Mouse (Mus musculus) heart, embryonic 10.5 days (tissue): Measurements from ENCODE around the gene Armt1. TPM values are rescaled to one million over a fixed set of nuclear protein-coding genes. Genes with fewer than 3 reads are reported as not detected.

ENCODE experiments used
- DNase-seq: peaks from one replicate; pipeline ENCODE4 v3.0.0-alpha.2; 2017; ENCODE audit warnings: low spot score
- H3K27ac ChIP-seq: fragments of 300-500 bp; sonication (generic); 2 replicates; pipeline ENCODE4 v1.5.1; 2016; ENCODE audit warnings: mild to moderate bottlenecking
- H3K27me3 ChIP-seq: fragments of 300-500 bp; sonication (generic); 2 replicates; pipeline ENCODE4 v1.6.1; 2016; ENCODE audit warnings: mild to moderate bottlenecking; ENCODE audit not compliant: poor library complexity, insufficient read depth, severe bottlenecking
- H3K36me3 ChIP-seq: fragments of 300-500 bp; sonication (generic); 2 replicates; pipeline ENCODE4 v1.6.1; 2016; ENCODE audit warnings: mild to moderate bottlenecking, moderate library complexity
- H3K4me1 ChIP-seq: fragments of 300-500 bp; sonication (generic); 2 replicates; pipeline ENCODE4 v1.6.1; 2016; ENCODE audit warnings: mild to moderate bottlenecking
- H3K4me3 ChIP-seq: fragments of 300-500 bp; sonication (generic); 2 replicates; pipeline ENCODE4 v1.5.1; 2016; ENCODE audit warnings: mild to moderate bottlenecking, moderate library complexity
- H3K9me3 ChIP-seq: fragments of 300-500 bp; sonication (generic); 2 replicates; pipeline ENCODE4 v1.6.1; 2016; ENCODE audit warnings: mild to moderate bottlenecking, moderate library complexity
- WGBS: fragments of 180-500 bp; shearing (Covaris S2); methylation state at CpG from one replicate; pipeline ENCODE4 v1.1.7; 2016; 5-methylcytosine and 5-hydroxymethylcytosine counted together
- polyA plus RNA-seq: library from polyadenylated mRNA; unstranded; fragments of >200 nt; fragmentation: Nextera tagmentation; extraction: Ambion mirVana; gene quantifications from 2 replicates; pipeline ENCODE4 v1.2.1, GENCODE M21; 2016

Gene Armt1
- polyA plus RNA-seq, 1 experiment from 2014 or later, result 20.4 TPM

DNA sequence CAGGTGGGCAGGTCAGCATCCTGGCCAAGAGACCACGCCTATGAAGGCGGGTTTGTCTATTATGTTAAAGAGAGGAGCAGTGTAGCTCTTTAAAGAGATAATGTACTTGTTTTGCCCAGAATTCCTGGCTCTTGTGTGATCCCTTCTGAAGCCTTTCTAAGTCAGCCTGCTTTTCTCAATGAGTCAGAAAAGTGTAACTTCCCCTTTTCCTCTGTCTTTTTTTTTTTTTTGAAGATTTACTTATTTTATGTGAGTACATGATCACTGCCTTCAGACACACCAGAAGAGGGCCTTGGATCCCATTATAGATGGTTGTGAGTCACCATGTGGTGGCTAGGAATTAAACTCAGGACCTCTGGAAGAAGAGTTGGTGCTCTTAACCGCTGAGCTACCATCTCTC lies 37.1 kb downstream of the Armt1 start:
- Histone ChIP-seq H3K4me3 (no peak overlapping the region), H3K36me3 (no peaks in the 10 kb centered on the region), H3K27me3 (no peaks in the 10 kb centered on the region), H3K4me1 (peaks cover 6% of the 10 kb centered on the region), H3K9me3 (no peaks in the 10 kb centered on the region), H3K27ac (no peak overlapping the region)
- WGBS, result 75% methylated on average over 3 of the region's 3 CpGs
- DNase-seq, result no peak

DNA sequence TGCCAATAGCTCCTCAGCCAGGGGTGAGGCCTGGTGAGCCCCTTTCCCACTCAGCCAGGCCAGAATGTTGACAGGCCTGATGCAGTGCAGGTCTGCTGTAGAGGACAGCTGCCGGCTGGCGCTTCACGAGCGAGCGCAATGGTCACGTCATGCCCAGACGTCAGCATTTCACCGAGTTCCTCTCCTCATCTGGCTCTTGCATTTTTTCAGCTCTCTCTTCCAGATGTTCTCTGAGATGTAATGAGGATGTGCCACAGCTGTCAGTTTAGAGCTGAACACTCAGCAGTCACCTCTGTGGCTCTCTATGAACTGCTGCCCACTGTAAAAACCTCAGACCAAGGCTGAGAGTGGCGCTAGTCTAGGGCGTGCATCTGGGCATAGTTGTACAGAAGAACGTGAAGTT lies 41.3 kb downstream of the Armt1 start:
- Histone ChIP-seq H3K4me3 (peak overlapping the region; percentile 18; the same call in 1 of the 2 replicates), H3K27ac (no peak overlapping the region), H3K27me3 (no peaks in the 10 kb centered on the region), H3K4me1 (peaks cover 6% of the 10 kb centered on the region), H3K9me3 (no peaks in the 10 kb centered on the region), H3K36me3 (no peaks in the 10 kb centered on the region)
- 49% methylated on average over 11 of the region's 11 CpGs for WGBS
- DNase-seq, result peak; percentile 86

DNA sequence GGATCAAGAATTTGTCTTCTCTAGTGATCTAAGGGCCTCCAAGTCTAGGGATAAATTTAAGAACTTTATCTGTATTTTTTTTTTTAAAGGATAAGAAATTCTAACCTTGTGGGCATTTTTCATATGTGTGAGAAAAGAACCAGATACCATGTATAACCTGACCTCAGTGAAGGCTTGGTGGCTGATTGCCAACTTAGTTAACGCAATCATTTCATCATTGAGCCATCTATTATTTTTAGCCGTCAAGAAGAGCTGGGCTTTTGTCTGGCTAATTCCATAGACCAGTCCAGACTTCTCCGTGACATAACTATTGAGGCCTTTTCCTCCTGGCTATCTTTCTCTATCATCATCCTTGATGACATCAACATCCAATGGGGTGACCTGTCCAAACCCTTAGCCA lies 43.2 kb downstream of the Armt1 start:
- no peaks in the 10 kb centered on the region for H3K36me3 ChIP-seq
- no peak for DNase-seq
- H3K4me3 ChIP-seq, result no peak overlapping the region
- no peaks in the 10 kb centered on the region for H3K27me3 ChIP-seq
- H3K9me3 ChIP-seq, result no peaks in the 10 kb centered on the region
- 95% methylated on average over 3 of the region's 3 CpGs for WGBS
- peaks cover 6% of the 10 kb centered on the region for H3K4me1 ChIP-seq
- H3K27ac ChIP-seq, result no peak overlapping the region

DNA sequence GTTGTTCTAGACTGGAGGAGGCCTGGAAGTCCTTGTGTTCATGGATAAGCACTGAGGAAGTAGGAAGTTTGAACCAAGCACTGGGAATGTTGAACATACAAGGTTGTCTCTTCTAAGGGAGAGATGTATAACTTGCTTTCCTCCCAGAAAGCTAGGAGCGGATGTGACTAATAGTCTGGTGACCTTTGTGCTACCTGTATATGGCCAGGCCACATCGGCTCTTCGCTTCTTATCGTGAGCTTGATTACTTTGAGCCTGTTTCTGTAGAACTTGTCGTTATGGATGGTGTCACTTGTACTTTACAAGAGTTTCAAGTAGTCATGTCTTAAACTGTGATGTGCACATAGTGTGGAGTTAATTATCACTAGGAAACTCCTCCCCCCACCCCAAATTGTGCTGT lies 44.3 kb downstream of the Armt1 start:
- DNase-seq, result no peak

DNA sequence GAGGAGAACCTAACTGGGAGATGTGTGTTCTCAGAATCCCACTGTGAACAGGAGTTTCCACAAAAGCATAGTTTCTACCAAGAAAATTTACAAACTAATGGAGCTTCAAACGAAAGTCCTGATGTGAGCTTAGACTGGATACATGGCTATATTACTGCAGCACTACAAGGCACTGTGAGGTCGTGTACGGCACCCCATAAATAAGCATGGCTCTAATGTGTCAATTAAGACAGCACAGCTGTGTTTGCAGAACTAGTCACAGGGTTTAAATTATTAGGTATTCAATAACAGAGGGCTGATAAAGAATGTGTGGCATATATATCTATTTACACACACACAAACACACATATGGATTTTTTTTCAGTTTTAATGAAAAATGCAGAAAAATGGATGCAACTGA lies 48.7 kb downstream of the Armt1 start:
- peaks cover 5% of the 10 kb centered on the region for H3K4me1 ChIP-seq
- WGBS, result 88% methylated on average over 3 of the region's 3 CpGs
- no peaks in the 10 kb centered on the region for H3K36me3 ChIP-seq
- H3K9me3 ChIP-seq, result no peaks in the 10 kb centered on the region
- H3K27ac ChIP-seq, result no peak overlapping the region
- DNase-seq, result no peak
- no peak overlapping the region for H3K4me3 ChIP-seq
- no peaks in the 10 kb centered on the region for H3K27me3 ChIP-seq

More for the DNA sequence above, 44.3 kb downstream of the Armt1 start:
- Histone ChIP-seq H3K4me1 (peaks cover 6% of the 10 kb centered on the region), H3K4me3 (no peak overlapping the region), H3K27ac (no peak overlapping the region), H3K9me3 (no peaks in the 10 kb centered on the region), H3K27me3 (no peaks in the 10 kb centered on the region), H3K36me3 (no peaks in the 10 kb centered on the region)
- 82% methylated on average over 5 of the region's 5 CpGs for WGBS

DNA sequence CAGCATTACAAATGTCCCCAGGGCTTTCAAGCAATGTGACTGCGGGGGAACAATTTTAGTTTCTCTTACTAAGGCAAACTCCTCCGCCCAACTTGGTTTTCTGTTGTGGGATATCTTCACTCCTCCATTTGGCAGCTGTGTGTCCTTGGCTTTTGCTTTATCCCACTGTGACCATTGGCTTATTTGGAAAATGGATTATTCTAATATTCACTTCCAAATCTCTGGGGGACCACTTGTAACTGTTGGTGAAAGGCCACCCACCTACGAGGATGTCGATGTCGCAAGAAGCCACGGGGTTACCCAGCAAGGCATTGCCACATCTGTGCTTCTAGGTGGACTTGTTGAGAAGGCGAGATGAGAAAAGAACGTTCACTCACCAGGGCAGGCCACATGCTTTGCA lies 49.4 kb downstream of the Armt1 start:
- no peaks in the 10 kb centered on the region for H3K27me3 ChIP-seq
- H3K4me1 ChIP-seq, result peaks cover 5% of the 10 kb centered on the region
- H3K36me3 ChIP-seq, result no peaks in the 10 kb centered on the region
- no peak overlapping the region for H3K27ac ChIP-seq
- no peaks in the 10 kb centered on the region for H3K9me3 ChIP-seq
- DNase-seq, result no peak
- no peak overlapping the region for H3K4me3 ChIP-seq
- 78% methylated on average over 8 of the region's 8 CpGs for WGBS

- Histone ChIP-seq H3K4me3 (no peak within 1 kb of the TSS), H3K4me1 (peaks cover 5% of the 10 kb centered on the region), H3K9me3 (no peaks in the 10 kb centered on the region), H3K27ac (no peak within 1 kb of the TSS), H3K36me3 (no peaks in the 10 kb centered on the region), H3K27me3 (no peaks in the 10 kb centered on the region)
- 39% methylated on average over 11 of the region's 11 CpGs for WGBS
- no peak for DNase-seq
Measured at GRCm38 (mm10) chr10:4482355-4482754, 50.1 kb downstream of the Armt1 start, which contains the start of gene Ccdc170. Gene Ccdc170, plus strand, starts transcription at chr10:4482502.

- DNase-seq, result no peak
- Histone ChIP-seq H3K4me1 (peaks cover 5% of the 10 kb centered on the region), H3K27me3 (no peaks in the 10 kb centered on the region), H3K27ac (no peak overlapping the region), H3K9me3 (no peaks in the 10 kb centered on the region), H3K4me3 (no peak overlapping the region), H3K36me3 (no peaks in the 10 kb centered on the region)
- 77% methylated on average over 1 of the region's 1 CpGs for WGBS
Measured at GRCm38 (mm10) chr10:4483848-4484247, 51.6 kb downstream of the Armt1 start.

DNA sequence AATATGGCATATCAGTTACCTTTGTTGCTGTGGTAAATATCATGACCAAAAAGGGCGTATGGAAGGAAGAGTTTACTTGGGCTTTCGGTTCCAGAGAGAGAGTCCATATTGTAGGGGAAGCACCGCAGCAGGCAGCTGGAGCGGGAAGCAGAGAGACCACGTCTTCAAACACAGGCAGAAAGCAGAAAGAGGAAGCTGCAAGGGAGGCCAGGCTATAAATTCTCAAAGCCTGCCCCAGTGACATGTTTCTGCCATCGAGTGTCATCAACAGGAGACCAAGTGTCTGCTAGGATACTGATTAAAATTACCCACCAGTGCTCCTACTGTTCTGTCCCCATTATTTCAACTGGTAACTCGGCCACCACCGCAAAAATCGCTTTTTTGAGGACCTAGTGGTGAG lies 52.7 kb downstream of the Armt1 start:
- no peaks in the 10 kb centered on the region for H3K9me3 ChIP-seq
- H3K27ac ChIP-seq, result no peak overlapping the region
- no peaks in the 10 kb centered on the region for H3K36me3 ChIP-seq
- DNase-seq, result no peak
- H3K4me1 ChIP-seq, result peaks cover 5% of the 10 kb centered on the region
- H3K4me3 ChIP-seq, result no peak overlapping the region
- no peaks in the 10 kb centered on the region for H3K27me3 ChIP-seq
- WGBS, result 71% methylated on average over 9 of the region's 9 CpGs

- 73% methylated on average over 5 of the region's 5 CpGs for WGBS
- Histone ChIP-seq H3K36me3 (no peaks in the 10 kb centered on the region), H3K9me3 (no peaks in the 10 kb centered on the region), H3K27me3 (no peaks in the 10 kb centered on the region), H3K27ac (no peak overlapping the region), H3K4me3 (no peak overlapping the region), H3K4me1 (no peaks in the 10 kb centered on the region)
- DNase-seq, result no peak
Measured at GRCm38 (mm10) chr10:4489865-4490264, 57.6 kb downstream of the Armt1 start.

- no peak overlapping the region for H3K27ac ChIP-seq
- no peaks in the 10 kb centered on the region for H3K9me3 ChIP-seq
- no peak for DNase-seq
- H3K27me3 ChIP-seq, result no peaks in the 10 kb centered on the region
- no peaks in the 10 kb centered on the region for H3K4me1 ChIP-seq
- no peak overlapping the region for H3K4me3 ChIP-seq
- WGBS, result 51% methylated on average over 3 of the region's 3 CpGs
- no peaks in the 10 kb centered on the region for H3K36me3 ChIP-seq
Measured at GRCm38 (mm10) chr10:4491281-4491680, 59.0 kb downstream of the Armt1 start.

GRCm38 (mm10) chr10:4492045-4492444 lies 59.8 kb downstream of the Armt1 start:
- no peak overlapping the region for H3K4me3 ChIP-seq
- H3K27ac ChIP-seq, result no peak overlapping the region
- H3K9me3 ChIP-seq, result no peaks in the 10 kb centered on the region
- WGBS, result 25% methylated on average over 1 of the region's 1 CpGs
- DNase-seq, result no peak
- no peaks in the 10 kb centered on the region for H3K4me1 ChIP-seq
- no peaks in the 10 kb centered on the region for H3K36me3 ChIP-seq
- no peaks in the 10 kb centered on the region for H3K27me3 ChIP-seq

DNA sequence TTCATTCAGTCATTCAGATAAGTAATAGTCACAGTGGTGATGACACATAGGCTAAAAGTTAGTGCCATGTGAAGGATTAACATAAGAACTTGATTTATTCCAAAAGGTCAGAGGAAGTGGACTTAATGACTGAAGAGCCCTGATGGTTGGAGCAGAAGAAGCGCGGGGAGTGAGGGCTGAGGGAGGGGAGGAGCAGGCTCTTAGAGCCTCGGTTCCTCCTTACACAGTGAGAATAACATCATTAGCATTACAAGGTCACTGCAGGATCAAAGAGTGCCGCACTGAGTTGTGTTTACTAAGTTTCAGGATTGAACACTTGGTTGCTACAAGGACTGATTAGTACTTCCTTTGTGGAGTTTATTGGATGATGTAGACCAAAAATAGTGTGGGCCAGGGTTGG lies 60.6 kb downstream of the Armt1 start:
- no peak overlapping the region for H3K27ac ChIP-seq
- DNase-seq, result no peak
- 33% methylated on average over 4 of the region's 4 CpGs for WGBS
- no peaks in the 10 kb centered on the region for H3K36me3 ChIP-seq
- no peaks in the 10 kb centered on the region for H3K9me3 ChIP-seq
- H3K4me3 ChIP-seq, result no peak overlapping the region
- H3K4me1 ChIP-seq, result no peaks in the 10 kb centered on the region
- no peaks in the 10 kb centered on the region for H3K27me3 ChIP-seq

- WGBS, result 91% methylated on average over 8 of the region's 8 CpGs
- Histone ChIP-seq H3K36me3 (no peaks in the 10 kb centered on the region), H3K4me1 (no peaks in the 10 kb centered on the region), H3K4me3 (no peak overlapping the region), H3K9me3 (no peaks in the 10 kb centered on the region), H3K27me3 (no peaks in the 10 kb centered on the region), H3K27ac (no peak overlapping the region)
- no peak for DNase-seq
Measured at GRCm38 (mm10) chr10:4503251-4503650, 71.0 kb downstream of the Armt1 start.
